Mouse (Mus musculus) kidney, postnatal 14 days (tissue): ENCODE measurements around the gene Slc44a5.
A peak's percentile ranks its signal among the peaks of the same experiment; 100 is the strongest.

Source experiments
- DNase-seq: peaks from one replicate; pipeline ENCODE4 v3.0.0; 2022; ENCODE audit warnings: mixed read lengths

The Slc44a5 gene

DNA sequence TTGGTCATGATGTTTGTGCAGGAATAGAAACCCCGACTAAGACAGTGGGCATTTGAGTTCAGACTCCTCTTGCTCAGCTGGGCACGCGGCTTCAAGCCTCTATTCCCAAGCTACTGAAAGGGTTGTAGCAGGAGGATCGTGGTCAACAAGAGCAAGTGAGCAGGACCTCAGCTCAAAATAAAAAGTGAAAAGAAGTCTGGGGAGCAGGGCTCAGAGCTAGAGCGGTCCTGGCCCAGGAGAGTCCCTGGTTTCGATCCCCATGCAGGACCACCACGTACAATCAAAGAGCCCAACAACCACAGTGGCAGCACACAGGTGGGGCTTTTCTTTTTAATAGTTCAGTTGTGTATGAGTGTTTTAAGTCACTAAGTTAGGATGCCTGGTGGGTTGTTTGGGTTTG is 201.5 kb downstream of the Slc44a5 start:
- DNase-seq = no peak

- DNase-seq = no peak
Observed at GRCm38 (mm10) chr3:154177665-154178305, 204.5 kb downstream of the Slc44a5 start.

GRCm38 (mm10) chr3:154179423-154179920 is 206.2 kb downstream of the Slc44a5 start:
- DNase-seq = no peak

DNA sequence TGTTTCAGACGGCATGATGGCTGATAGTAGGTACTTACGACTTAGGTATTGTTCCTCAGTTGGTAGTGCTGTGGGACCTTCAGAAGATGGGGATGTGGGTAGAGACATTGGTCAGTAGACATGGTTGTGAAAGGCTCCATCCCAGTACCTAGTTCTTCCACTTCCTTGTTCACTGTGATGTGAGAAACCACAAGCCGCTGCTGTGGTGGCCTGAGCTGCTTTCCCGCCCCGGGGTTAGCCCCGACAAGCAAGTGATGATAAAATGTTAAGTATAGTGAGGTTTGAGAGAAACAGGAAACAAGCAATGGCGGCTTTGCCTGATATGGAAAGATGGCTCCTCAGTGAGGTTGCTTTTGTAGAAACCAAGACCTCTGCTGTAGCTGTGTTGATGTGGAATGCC is 209.8 kb downstream of the Slc44a5 start:
- DNase-seq = no peak

DNA sequence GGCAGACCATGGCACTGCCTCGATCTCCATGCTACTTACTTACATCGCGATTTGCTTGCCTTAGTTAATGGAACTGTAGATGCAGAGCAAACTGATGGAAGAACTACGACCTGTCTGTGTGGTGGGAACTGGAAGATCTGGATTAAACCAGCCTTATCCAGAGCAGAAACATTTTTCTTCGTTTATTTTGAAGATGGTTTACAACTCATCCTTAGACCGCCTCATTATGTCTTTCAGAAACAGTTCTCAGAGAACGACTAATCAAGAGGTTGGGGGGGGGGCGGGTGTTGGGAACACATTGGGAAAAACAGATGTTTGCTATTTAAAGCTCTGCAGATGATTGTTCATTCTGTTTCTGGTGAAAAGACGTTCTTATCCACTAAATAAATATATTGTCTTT is 210.7 kb downstream of the Slc44a5 start:
- no peak for DNase-seq

- no peak for DNase-seq
Observed at GRCm38 (mm10) chr3:154188668-154189067, 215.4 kb downstream of the Slc44a5 start.

DNA sequence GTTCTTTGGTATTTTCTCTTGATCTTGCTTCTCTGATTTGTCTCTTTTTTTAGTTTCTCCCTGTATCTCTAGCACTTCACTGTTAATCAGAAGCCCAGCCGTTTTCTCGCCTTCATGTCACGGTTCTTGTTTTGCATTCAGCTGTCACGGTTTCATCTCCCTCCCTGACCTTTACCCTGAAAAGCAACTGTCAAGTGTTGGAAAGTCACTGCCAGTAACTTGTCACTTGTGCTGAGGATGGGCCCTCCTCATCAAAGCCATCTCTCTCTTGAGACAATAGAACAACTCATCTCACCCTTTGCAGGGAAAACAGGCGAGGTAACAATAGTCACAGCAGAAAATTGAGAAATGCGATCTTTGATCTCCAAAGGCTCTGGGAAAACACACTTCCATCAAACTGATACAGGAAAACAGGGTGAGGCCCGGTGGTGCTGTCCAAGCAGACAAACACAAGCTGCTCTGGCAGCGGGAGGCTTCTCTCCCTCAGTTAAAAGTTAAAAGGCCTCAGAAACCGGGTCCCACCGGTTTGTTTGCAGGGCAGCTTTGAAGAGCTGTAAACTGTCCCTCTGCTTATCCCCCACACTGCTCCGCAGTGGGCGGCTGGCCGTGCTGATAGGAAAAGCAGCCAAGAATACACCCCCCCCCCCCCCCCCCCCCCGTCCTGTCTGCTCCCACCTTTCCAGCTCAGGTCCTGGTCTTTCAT is 219.2 kb downstream of the Slc44a5 start:
- DNase-seq = no peak

DNA sequence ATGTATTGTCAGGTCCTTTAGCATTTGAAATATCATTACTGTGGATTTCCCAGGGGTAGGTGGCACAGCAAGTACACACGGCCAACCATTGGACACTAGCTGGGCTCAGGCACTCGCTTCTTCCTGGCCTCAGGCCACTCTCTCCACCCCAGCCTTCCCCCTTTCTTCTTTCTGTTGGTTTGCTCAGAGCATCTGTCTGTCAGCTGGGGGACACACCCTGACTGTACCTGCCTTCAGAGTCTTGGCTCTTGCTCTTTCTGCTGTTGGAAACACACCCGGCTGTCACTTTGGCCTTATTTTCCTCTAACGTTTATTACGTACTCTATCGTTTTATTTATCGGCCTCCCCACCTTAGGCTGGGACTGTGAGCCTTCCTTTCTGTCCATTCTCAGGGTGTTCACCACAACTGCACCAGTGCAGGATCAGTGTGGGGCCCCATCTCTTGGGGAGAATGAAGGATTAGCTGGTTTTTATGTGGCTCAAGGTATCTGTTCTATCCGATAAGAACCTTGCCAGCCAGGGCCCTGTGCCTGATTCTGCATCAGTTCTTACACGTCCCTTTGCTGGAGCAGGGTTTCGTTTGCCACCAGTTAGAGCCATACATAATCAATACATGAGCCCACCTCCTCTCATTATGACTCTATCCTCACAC is 220.1 kb downstream of the Slc44a5 start:
- DNase-seq = no peak

GRCm38 (mm10) chr3:154200422-154200828 is 227.2 kb downstream of the Slc44a5 start:
- DNase-seq = no peak

- DNase-seq = no peak
Observed at GRCm38 (mm10) chr3:154201796-154202195, 228.6 kb downstream of the Slc44a5 start.

GRCm38 (mm10) chr3:154202383-154202782 is 229.1 kb downstream of the Slc44a5 start:
- DNase-seq = no peak

GRCm38 (mm10) chr3:154208479-154208878 is 235.2 kb downstream of the Slc44a5 start:
- no peak for DNase-seq

- DNase-seq = no peak
Observed at GRCm38 (mm10) chr3:154209201-154209754, 236.0 kb downstream of the Slc44a5 start.

DNA sequence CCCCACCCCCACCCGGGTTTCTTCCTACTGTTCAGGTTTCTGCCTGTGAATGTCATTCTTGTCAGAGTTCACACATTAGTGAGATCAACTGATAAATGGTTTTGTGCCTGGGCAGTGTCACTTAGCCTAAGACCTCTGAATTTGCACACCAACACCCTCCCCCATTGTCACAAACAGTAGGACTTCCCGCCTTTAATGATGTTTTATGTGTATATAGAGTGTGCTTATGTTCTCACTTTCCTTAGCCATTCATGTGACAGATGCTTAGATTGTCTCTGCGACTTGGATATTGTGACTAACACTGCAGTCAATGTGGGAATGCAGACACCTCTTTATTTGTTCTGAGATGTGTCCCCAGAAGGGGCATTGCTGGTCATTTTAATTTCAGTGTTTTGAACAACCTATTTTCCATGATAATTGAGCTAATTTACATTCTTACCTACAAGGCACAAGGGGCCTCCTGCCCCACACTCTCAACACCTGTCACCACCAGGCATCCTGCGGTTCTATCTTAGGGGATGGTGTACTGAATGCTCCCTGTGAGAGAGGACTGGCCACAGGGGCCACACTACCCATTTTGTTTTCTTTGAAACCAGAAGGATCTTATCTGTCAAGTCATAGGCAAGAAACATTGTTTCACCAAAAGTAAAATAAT is 236.7 kb downstream of the Slc44a5 start:
- no peak for DNase-seq

DNA sequence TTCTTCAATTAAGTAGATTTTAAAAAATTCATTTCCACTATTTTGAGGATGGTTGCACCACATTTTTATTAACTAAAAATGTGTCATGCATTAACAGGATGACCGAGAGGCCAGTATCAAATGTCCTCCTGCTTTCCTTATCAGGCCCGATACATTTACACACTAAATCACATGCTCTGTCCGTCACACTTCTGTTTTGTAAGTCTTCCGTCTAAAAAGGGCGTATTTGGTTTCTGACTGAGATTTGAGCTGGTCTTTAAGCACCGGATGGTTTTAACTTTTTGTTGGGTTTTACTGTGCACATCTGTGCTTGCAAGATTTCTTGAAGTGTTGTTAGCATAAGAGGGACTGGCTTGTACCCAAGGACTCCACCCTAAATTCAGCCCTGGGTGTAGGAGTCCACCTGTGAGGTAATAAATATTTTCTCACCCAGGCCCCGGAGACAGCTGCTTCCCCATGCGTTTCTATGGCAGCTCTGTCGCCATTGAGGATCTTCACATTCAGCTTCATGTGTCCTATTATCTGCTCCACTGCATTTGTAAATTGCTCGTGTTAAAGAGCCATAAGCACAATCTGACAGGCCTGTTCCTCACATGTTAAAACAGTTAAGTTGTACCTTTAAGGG is 237.3 kb downstream of the Slc44a5 start:
- DNase-seq = no peak

DNA sequence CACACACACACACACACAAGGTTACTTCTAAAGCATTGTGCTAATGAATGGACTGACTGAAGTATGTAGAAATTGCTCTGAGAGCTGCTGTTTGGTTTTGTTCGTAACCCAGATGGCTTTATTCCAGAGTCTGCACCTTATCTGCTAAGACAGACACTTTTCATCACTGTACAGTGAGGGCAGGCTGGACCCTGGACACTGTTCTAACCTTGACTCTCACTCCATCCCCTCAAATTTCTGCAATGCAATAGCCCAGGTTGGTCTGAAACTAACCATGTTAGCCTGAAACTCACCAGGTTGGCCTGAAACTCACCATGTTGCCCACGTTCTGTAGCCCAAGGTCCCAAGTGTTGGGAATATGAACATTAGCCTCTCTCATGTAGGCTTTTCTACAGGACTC is 239.3 kb downstream of the Slc44a5 start:
- DNase-seq = no peak

GRCm38 (mm10) chr3:154215309-154215708 is 242.1 kb downstream of the Slc44a5 start:
- no peak for DNase-seq

GRCm38 (mm10) chr3:154215779-154216178 is 242.5 kb downstream of the Slc44a5 start:
- DNase-seq = no peak

GRCm38 (mm10) chr3:154222141-154222591 is 248.9 kb downstream of the Slc44a5 start:
- DNase-seq = no peak

DNA sequence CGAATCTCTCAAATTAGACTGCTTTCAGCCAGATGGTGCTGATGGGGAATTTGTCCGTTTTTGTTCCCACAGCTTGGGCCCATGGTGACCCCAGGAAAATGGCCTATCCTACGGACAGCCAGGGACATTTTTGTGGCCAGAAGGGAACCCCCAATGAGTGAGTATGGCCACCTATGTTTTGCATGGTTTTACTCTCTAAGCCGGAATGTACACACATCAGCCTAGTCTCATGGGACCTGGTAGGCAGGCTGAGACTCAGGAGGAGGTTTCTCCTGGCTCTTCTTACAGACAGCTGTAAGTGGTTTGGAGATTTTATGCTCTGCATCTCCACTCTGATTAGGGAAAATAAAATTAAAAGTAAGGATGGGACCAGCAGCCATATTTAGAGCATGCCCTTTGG is 249.5 kb downstream of the Slc44a5 start:
- no peak for DNase-seq

GRCm38 (mm10) chr3:154226100-154226752 is 253.0 kb downstream of the Slc44a5 start:
- DNase-seq = peak; percentile 69

DNA sequence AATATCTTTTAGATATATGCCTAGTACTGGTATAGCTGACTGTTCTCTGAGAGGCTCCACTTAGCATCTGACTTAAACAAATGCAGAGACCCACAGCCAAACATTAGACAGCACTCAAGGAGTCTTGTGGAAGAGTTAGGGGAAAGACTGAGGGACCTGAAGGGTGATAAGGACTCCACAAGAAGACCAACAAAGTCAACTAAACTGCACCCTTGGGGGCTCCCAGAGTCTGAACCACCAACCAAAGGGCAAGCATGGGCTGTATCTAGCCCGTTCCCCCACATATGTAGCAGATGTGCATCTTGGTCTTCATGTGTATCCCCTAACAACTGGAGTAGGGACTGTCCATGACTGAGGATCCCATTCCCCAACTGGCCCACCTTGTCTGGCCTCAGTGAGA is 271.7 kb downstream of the Slc44a5 start:
- no peak for DNase-seq
